Mouse (Mus musculus) liver, postnatal 0 days (tissue): ENCODE measurements around the gene Ctbp2.

Experiments
- CTCF ChIP-seq: sonication (generic); IDR thresholded peaks from 2 replicates; pipeline ENCODE4 v1.5.1; 2016; ENCODE audit warnings: antibody characterized with exemption, low read depth
- EP300 ChIP-seq: IDR thresholded peaks from 2 replicates; pipeline ENCODE4 v1.6.1; 2016; ENCODE audit warnings: antibody characterized with exemption, low read depth, mild to moderate bottlenecking

GRCm38 (mm10) chr7:133161362-133162080 is 37.4 kb upstream of the Ctbp2 start:
- TF ChIP-seq CTCF (no peak), EP300 (no peak)
